Mouse (Mus musculus) kidney, adult 18-20 months (tissue): ENCODE results near the gene Rhox10.
"Not testable (repeated sequence)": the region's sequence is repeated elsewhere in the genome, so short reads cannot be mapped to it uniquely, and the experiment has no call there.

Experiments
- DNase-seq: peaks from one replicate; pipeline ENCODE4 v3.0.0; 2021

Rhox10 gene

GRCm38 (mm10) chrX:38066175-38066574, at the start of gene Rhox10:
Gene Rhox10 (plus strand): TSS chrX:38066475.
- DNase-seq, result no peak

GRCm38 (mm10) chrX:38018597-38018996, 47.7 kb upstream of the Rhox10 start, which contains the start of gene Btg1-ps1:
Gene Btg1-ps1 (minus strand): TSS chrX:38018815.
- DNase-seq, result not testable (repeated sequence)

- no peak for DNase-seq
Measured at GRCm38 (mm10) chrX:38033841-38034240, 32.4 kb upstream of the Rhox10 start.

GRCm38 (mm10) chrX:38039666-38040065, 26.6 kb upstream of the Rhox10 start:
- DNase-seq, result no peak

- not testable (repeated sequence) for DNase-seq
Measured at GRCm38 (mm10) chrX:38043014-38043413, 23.3 kb upstream of the Rhox10 start, which contains the start of gene Btg1-ps2. Gene Btg1-ps2 (minus strand): TSS chrX:38043114.

- DNase-seq, result no peak
Measured at GRCm38 (mm10) chrX:38061544-38061943, 4.7 kb upstream of the Rhox10 start.

GRCm38 (mm10) chrX:38084226-38084625, 18.0 kb downstream of the Rhox10 start:
- peak; percentile 51 for DNase-seq

GRCm38 (mm10) chrX:38085041-38085440, 18.8 kb downstream of the Rhox10 start, which contains the start of gene Rhox11:
Gene Rhox11 (minus strand): TSS chrX:38085141.
- DNase-seq, result no peak

GRCm38 (mm10) chrX:38110807-38111206, 44.5 kb downstream of the Rhox10 start, which contains the start of gene Rhox12:
Gene Rhox12 (minus strand): TSS chrX:38110907.
- DNase-seq, result no peak

GRCm38 (mm10) chrX:38120982-38121381, 54.7 kb downstream of the Rhox10 start, which contains the start of gene Rhox13:
Gene Rhox13 (plus strand): TSS chrX:38121219.
- no peak for DNase-seq
